25 mouse cellular contexts compared by ENCODE assay signal in the genomic region with DNA sequence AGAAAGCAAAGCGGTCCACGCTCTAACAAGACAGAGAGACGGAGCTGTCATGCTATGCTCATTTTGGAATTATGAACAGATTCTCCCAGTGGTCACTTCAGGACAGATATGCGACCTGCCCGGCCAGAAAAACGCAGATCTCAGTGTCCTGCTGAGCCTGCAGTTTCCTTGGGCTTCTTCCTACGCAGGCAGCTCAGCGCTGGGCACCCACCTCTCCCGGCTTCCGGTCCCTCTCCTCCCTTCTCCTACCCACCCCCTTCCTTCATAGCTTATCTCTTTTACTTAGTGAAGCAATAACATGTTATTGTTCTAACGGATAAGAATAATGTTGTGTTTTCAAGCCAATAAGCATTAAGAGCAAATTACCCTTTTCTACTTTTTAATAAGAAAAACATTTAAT. TPM values are rescaled to one million over a fixed set of nuclear protein-coding genes. Genes with fewer than 3 reads are reported as not detected.
"Had no signal": no experiment of that assay in that cellular context is flagged by ENCODE, and none has a peak within 500 bp of the region (broad histone marks: within the 10 kb centered on the region; RNA-seq: fewer than 3 reads in every experiment).

No protein-coding gene starts in this region.

- DNase-seq: forebrain, postnatal 0 days; gastrocnemius, postnatal 10 days; gastrocnemius, postnatal 36 days; heart, postnatal 36 days; kidney, adult 11 months; kidney, adult 2 months; kidney, adult 9 months; kidney, postnatal 14 days; kidney, postnatal 36 days; layer of hippocampus, adult 9-11 months; layer of hippocampus, postnatal 36 days; left cerebral cortex, postnatal 4 days; lung, adult 18-20 months had no signal

- H3K9me3 ChIP-seq: hindbrain, embryonic 13.5 days; hindbrain, embryonic 15.5 days; kidney, embryonic 15.5 days; limb, embryonic 13.5 days; limb, embryonic 15.5 days; liver, embryonic 12.5 days had no signal

- H3K4me1 ChIP-seq: hindbrain, embryonic 15.5 days; kidney, embryonic 15.5 days; limb, embryonic 15.5 days; liver, embryonic 12.5 days had no signal

- H3K4me2 ChIP-seq: heart, embryonic 11.5 days; hindbrain, embryonic 13.5 days; hindbrain, embryonic 15.5 days; kidney, embryonic 15.5 days; limb, embryonic 13.5 days; limb, embryonic 15.5 days; liver, embryonic 12.5 days had no signal

- ATAC-seq: forebrain, postnatal 0 days; hindbrain, postnatal 0 days; intestine, embryonic 16.5 days; liver, embryonic 12.5 days had no signal

- H3K4me3 ChIP-seq: hindbrain, embryonic 13.5 days; hindbrain, embryonic 15.5 days; kidney, embryonic 15.5 days; limb, embryonic 13.5 days; limb, embryonic 15.5 days; liver, embryonic 12.5 days had no signal

- H3K27ac ChIP-seq: hindbrain, embryonic 13.5 days; hindbrain, embryonic 15.5 days; hindbrain, postnatal 0 days; kidney, embryonic 15.5 days; kidney, postnatal 0 days; limb, embryonic 13.5 days; limb, embryonic 15.5 days; liver, embryonic 12.5 days; liver, embryonic 14.5 days had no signal

- H3K27me3 ChIP-seq: hindbrain, embryonic 13.5 days; hindbrain, embryonic 15.5 days; kidney, embryonic 15.5 days; limb, embryonic 13.5 days; limb, embryonic 15.5 days; liver, embryonic 12.5 days had no signal

- H3K36me3 ChIP-seq: hindbrain, embryonic 13.5 days; hindbrain, embryonic 15.5 days; kidney, embryonic 15.5 days; limb, embryonic 13.5 days; limb, embryonic 15.5 days; liver, embryonic 12.5 days had no signal

- H3K9ac ChIP-seq: forebrain, postnatal 0 days; hindbrain, embryonic 13.5 days; hindbrain, embryonic 15.5 days; kidney, embryonic 15.5 days; limb, embryonic 13.5 days; limb, embryonic 15.5 days; liver, embryonic 12.5 days; liver, embryonic 14.5 days had no signal

RNA-seq across cellular contexts. Expression of a gene that starts 2.0 kb away (rescaled TPM):
- total RNA-seq: hematopoietic stem cell, adult 5-6 weeks had no signal
